Mouse (Mus musculus): ENCODE measurements at regions not wholly inside any gene's neighbourhood (a gene's known extent, or its start where the extent isn't known, plus 50 kb on each side); places are given as distances from the start of the nearest gene placed in this dataset.

DNA sequence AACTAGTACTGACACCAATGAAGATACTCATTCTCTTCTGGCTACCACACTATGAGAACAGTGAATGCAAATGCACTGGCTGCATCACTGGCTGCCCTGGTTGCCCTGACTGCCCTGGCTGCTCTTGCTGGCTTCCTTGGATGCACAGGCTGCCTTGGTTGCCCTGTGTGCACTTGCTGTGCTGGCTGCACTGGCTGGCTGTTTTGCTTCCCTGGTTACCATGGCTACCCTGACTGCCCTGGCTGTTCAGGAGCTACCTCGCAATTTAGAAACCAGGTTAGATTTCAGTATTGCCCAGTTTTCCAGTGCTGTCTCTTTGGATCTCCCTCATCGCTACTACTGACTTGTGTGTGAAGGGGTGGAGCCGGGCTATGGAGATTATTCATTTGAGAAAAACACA is 175.7 kb downstream of the Fat4 start:
- intact Hi-C loops (cut with DNase I) = no loop called here

DNA sequence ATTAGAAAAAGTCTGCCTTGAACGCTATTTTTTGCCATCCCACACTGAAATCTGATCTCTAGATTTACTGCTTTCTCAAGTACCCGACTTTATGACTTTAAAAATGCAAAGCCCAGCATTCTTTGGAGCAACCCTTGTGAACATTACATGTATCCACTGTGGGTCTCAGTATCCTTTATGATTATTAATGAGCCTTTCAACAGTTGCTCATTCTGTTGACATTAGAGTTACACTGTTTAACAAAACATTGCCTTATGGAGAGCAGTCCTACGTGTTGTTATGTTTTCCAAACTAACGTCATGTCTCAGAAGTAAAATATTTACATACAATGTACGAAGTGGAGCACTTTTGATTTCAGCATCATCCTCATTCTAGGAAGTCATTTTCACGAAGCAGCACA is 178.7 kb downstream of the Fat4 start:
- intact Hi-C loops (cut with DNase I) = no loop called here

DNA sequence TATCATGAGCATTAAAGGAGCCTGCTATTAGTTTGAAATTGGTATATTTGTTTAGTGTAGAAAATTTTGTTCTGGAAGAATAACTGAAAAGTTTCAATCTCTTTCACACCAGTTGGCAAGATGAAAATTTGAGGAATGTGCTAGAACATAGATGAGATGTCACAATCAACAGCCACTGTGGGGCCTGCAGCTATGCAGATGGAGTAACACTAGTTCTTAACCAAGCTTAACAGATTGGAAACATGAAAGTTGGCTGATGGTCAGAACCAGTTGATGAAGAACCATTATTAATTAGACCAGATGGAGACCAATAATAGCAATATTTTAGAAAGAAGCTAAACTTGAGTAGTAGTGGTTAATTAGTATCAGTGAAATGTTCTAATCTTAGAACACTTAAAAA is 182.3 kb downstream of the Fat4 start:
- intact Hi-C loops (cut with DNase I) = no loop called here

DNA sequence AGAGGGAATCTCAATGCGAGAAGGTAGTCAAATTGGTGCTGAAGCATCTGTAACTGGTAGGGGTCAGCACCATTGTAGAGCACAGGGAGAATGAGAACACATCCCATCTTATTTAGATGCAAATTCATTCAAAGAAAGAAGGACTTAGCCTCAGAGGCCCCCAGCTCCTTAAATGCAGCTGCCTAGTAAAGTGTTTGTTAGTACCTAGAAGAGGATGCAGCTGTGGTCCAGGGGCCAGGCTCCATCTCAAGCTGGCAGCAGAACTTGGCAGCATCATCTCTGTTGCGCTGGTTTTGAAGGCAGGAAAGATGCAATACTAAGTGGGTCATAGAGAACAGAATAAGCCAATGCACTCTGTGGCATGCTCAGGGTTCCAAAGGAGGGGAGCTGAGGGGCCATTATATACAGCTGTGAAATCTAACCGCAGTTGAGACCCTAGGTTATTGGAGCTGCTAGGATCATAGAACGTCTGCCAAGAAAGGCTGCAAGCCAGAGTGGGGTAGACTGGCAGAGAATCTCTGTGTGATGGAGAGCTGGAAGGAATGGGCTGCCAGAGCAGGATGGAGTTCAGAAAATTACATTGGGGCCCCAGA is 196.0 kb downstream of the Fat4 start:
- intact Hi-C loops (cut with DNase I) = no loop called here

DNA sequence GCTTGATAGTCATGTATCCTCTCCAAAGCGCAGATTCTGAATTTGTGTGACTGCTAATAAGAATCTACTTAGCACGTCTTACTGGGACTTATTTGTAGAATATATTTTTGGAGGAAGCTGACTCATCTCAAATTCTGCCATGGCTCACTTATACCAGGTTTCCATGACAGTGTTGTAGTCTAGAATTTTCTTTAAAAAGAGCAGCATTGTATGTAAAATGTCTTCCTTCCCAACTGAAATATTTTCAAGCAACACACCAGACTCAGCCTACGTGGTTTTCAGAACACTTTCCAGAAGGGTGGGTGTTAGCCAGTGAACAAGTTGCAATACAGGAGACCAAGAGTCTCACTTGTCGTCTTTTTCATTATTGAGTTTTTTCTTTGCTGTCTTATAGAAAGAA is 202.2 kb downstream of the Fat4 start:
- intact Hi-C loops (cut with DNase I) = no loop called here

DNA sequence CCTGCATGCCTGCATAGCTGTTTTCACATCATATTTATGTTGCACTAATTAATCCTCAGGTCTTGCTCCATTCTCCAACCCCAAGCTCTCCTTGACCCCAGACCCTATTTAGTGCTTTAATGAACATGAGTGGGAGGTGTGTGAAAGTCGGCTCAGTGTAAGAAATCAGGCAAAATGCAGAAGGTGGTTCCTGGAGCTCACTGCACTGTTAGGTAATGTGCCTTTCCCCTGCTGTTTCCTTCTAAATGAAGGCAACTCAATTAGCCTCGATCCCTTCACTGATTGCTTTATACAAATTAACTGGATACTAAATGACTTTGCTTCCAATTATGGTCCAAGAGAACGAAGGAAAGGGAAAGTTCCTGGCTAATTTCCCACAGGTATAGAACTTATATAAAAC is 215.6 kb downstream of the Fat4 start:
- intact Hi-C loops (cut with DNase I) = no loop called here

DNA sequence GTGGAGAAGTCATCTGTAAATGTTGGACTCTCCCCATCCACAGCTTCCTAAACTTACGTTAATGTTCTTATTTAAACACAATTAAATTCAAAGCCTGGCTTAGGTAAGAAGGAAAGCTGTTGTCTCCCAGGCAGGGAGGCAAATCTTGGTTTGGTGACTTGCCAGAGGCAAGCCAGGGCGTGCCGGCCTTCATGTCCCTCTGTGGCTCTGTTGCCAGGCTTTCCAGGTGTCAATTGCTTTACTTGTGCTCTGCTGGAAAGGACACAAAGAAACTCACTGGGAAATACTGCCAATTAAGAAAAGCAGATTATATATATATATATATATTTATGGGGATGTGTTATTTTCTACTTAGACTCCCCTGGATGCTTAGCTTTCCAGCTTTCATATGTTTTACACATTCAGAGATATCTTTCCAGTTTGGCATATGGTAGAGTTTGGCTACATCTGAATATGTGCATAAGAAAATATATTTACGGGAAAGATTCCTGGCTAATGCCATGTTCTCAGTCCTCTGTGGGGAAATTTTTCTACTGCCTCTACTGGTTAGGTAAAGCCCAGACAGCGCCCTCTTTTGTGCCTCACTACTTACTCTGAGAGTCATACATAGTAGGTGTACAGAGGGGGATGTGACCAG is 223.1 kb downstream of the Fat4 start:
- intact Hi-C loops (cut with DNase I) = no loop called here

DNA sequence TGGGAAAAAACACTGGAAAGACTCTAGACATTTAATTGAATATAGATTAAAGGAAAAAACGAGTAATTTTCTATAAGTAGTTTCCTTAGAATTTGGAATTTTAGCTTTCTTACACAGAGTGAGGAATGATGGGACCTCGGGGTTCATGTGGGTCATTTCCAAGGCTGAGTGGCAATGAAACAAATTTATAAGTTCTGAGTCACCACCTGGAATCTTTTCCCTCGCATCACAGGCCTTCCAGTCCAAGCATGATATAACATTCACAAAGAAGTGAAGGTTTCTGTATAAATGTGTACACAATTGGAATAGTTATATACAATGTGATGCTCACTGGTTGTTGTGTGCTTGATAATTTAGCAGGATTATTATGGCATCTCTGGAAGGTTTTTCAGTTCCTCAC is 227.3 kb downstream of the Fat4 start:
- intact Hi-C loops (cut with DNase I) = no loop called here

DNA sequence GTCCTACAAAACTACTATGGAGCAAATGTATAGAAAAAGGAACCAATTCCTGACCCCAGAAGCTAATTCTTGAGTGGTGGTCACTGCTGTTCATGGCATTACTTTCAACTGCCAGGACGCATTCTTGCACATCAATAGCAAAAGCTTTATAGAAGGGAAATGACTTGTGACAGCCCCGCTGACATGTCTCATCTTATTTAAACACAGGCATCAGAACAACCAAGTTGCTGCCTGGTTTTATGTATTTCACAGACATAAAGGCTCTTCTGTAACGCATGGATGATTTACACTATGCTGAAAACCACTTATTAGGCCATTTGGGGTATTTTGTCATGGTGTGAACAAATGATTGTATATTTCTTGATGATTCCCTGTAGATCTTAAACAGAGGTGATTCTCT is 228.1 kb downstream of the Fat4 start:
- intact Hi-C loops (cut with DNase I) = no loop called here

DNA sequence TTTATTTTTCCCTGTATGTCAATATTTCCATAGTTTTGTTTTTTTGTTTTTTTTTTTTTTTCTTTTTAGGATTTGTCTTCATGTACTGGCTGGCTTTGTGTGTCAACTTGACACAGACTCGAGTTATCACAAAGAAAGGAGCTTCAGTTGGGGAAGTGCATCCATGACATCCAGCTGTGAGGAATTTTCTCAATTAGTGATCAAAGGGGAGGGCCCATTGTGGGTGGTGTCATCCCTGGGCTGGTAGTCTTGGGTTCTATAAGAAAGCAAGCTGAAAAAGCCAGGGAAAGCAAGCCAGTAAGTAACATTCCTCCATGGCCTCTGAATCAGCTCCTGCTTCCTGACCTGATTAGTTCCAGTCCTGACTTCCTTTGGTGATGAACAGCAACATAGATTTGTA is 228.7 kb downstream of the Fat4 start:
- intact Hi-C loops (cut with DNase I) = no loop called here

DNA sequence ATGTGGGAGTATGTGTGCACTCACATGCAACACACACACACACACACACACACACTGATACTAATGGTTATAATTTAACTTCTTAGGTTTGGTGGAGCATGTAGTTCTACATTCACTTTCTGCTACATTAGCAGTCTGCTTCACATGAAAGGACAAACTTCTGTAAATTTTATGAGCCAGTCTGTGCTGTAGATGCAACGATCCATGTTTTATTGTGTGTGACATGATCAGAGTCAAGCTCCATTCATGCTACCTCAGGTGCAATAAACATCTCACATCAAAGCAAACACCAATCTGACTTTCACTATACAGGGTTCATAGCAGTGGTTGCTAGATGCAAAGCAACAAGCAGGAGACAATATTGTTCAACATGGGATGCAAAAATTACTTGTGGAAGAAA is 235.5 kb downstream of the Fat4 start:
- intact Hi-C loops (cut with DNase I) = no loop called here

DNA sequence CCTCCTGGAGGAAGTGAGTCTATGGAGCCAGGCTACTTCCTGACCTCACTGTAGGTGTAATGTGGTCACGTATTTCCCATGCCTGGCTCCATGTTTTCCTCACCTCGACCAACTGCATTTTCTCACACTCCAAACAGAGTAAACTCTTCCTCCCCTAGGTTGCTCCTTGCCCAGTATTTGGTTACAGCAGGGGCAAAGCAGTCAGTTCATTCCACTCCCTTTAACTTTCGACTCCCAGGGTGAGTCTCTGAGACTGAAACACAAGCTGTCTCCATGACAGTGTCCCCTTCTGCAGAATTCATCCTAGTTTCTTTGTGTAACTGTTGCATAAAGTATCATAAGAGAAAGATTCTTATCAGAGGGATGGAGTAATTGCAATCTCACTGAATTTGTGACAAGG is 243.8 kb downstream of the Fat4 start:
- intact Hi-C loops (cut with DNase I) = no loop called here

DNA sequence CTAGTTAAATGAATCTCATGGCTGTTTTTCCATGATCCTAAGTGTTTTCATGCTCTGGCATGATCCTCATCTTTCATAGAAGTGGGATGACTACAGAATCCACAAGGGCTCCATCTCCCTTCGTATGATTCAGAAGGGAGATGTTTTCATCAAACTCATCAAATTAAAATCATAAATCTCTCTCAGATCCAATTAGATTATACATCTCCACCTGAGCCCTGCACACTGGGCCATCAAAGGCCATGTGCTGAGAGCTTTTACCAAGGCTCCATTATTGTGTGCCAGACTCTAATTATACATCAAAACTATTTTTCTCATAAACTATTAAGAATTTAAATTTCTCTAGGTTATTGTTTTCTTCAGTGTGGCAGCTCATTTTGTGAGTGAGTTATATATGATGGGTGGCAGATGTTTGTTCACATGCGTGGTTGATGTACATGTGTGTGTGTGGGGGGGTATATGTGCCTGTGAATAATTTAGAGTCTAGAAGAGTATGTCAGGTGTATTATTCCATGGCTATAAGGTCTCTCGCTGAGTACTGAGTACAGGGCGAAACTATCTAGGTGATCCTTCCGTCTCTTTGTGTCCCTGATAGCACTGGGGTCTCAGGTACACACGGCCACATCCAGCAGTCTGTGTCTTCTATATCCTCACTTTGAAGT is 278.4 kb downstream of the Fat4 start:
- intact Hi-C loops (cut with DNase I) = no loop called here

DNA sequence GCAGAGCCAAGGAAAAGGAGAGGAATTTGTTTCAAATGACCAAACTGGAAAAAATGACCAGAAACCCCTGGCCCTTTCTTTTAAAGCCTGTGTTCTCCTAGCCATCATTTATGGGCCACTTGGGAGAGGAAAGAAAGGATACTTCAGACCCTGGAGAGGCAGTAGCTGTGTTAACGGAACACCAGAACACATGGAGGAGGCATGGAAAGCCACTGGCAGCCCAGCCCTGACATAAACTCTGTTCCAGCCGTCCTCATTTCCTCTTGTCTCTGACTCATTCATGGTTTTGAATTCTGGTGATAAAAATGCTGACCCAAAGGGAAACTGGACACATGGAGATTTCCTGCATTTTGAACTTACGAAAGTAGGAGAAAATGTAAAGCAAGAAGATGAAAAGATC is 295.9 kb downstream of the Fat4 start:
- intact Hi-C loops (cut with DNase I) = no loop called here

DNA sequence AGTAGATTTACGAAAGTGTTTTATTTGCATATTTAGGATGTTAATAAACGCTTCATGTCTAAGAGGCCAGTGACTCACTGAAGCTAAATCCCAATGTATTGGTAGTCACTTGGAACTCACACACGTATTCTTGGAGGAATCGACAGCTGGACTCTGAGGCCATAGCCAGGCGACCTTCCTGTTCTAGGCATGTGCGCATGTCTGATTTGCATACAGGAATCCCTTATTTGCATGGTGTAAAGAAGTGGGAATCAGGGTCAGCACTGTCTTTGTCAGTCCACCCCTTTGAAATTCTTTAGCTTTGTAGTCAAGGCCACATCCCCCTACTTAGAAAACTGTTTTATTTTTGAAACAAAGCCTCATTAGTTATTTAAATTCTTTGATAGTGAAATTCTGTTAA is 308.4 kb downstream of the Fat4 start:
- intact Hi-C loops (cut with DNase I) = no loop called here

DNA sequence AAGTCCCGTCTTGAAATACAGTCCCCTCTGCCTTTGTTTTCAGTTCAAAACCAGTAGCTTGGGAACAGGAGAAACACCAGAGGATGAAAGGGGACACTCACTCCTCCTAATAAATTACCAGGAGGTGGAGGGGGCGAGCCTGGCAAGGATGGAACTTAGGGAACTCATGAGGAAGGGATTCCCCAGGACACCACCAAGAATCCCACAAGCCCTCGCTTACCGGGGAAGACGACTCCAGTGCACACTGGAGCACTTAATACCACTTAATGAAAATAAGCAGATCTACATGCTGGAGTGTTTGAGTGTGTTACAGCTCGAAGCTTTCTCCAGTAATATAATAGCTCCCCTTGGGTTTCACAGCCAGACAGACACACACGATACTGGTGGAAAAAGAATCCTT is 315.9 kb downstream of the Fat4 start:
- intact Hi-C loops (cut with DNase I) = no loop called here

DNA sequence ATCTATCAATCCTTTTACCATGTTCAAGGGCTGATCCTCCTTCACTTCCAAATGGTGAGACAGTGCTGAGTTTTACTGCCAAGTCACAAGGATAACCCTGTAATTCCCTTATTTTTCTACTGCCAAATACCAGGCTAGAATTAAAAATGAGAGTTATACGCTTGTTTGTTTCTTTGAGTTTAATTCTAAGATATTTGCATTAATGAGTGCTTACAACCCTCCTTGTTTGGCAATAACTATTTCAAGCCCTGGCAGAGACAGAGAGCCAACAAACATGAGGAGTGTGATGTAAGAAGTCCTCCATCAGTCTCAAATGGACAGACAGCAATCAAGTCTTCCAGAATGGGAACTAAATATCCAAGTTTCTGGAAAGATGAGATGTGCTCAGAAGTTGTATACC is 321.9 kb downstream of the Fat4 start:
- intact Hi-C loops (cut with DNase I) = no loop called here

DNA sequence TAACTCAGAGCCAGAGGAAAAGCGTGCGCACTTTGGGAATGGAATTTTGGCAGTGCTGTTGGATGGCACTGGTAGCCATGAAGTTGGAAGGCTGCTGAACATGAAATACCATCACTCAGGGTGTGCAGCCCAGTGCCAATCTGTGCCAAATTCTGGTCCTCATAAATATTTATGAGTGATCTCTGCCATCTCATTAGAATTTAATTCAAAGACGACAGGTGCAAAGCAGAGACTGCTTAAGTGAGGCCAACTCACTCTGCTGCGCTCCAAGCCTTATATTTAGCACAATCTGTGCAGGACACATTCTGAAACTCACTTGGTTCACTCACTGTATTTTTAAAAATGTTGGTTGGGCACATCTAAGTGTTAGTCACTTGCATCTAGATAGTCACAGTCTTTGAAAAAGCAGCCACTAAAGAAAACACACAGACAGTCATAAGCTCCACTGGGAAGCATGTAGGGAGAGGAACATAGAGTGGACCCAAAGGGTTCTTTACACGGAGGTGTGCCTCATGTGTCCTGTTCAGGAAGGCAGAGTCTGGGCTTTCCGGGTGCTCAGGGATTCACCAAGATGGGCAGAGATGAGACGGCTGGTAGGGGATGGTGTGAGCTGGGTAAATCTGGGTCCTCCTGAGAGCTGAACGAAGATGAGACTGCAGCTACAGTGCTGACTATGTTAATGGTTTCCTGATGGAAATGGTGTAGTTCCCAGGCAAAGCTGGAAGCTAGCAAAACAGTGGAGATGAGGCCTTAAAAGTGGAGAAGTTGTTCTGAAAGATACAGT is 322.8 kb downstream of the Fat4 start:
- intact Hi-C loops (cut with DNase I) = no loop called here

DNA sequence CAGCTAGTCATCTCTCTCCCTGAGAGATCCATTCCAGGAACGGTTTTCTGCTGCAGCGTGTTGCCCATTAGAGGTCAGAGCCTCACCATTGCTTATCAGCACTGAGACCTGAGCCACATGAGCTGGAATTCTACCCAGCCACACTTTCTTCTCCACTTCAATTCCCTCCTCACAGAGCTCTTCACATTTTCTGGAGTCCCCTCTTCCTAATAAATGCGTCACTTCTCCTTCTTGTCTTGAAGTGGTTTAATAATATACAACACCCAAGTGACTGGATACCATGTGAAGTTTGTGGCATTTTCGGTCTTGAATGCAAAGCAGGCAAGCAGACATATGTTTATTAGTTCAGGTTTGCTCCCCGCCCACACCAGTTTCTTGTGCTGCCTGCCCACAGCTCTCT is 324.9 kb downstream of the Fat4 start:
- intact Hi-C loops (cut with DNase I) = no loop called here

DNA sequence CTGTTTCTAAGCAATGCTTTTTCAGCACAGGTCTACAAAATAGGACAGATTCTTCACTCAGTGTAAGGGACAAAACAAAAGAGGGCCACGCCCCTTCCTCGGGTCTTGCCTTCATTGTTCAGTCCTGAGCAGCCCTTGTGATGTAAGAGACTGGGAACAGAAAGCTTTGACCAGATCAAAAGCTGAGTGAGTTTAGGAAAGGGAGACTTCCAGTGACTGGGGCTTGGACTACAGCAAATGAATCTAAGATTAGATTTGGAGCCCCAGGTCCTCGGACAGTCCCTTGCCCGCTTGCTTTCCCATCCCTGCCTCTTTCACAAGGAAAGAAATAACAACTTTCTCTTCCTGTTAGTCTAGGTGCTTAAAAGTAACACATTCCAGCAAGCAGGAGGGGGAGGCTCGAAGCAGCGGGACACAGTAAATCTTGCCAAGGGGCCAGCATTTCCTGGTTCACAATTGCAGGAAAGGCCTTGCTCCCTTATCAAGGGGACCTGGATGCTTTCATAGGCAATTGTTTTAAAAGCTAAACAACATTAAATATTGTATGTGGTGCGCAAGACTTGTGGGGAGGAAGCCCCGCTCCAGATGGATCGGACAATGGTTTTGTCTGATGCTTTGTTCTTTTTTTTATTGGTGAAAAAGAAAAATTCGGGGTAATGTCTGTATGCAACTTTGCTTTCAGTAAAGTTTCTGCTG is 333.4 kb downstream of the Fat4 start:
- intact Hi-C loops (cut with DNase I) = loop anchor here (10.0 kb wide), 1 partner anchor 335 kb away; the partner anchor contains the start of gene Fat4

DNA sequence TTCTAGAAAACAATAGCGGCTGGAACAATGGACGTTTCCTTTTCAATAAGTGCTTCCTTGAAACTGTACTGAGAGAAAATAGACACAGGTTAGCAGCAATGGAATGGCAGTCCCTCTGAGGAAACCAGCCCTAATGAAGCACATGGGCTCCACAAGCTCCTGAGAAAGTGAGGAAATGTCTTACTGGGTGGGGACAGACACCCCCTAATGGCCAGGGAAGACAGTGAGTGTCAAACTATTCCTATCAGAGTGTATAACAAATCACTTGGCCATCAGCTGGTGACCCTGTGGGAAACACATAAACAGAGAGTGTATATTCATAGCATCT is 333.9 kb downstream of the Fat4 start:
- intact Hi-C loops (cut with DNase I) = loop anchor here (10.0 kb wide), 1 partner anchor 336 kb away; the partner anchor contains the start of gene Fat4

DNA sequence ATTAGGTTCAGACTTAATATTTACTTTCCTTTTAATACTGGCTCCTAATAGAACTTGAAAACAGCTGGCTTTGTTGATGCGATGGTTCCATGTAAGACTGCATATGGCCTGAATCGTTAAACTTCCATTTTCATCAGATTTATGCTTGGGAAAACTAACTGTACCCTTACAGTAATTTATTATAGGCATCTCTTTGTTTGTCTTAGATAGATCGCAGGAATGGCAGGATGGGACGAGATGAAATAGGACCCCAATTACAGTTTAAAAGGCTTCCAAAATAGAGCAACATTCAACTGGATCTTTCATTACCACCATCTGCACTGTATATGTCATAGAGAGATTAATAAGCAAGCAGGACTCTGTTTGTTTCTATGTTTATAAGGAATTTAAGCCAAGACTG is 335.3 kb downstream of the Fat4 start:
- intact Hi-C loops (cut with DNase I) = loop anchor here (10.0 kb wide), 1 partner anchor 337 kb away; the partner anchor contains the start of gene Fat4
